Mouse (Mus musculus): ENCODE results near the gene Dcdc2a. TPM values are rescaled to one million over a fixed set of nuclear protein-coding genes. Genes with fewer than 3 reads are reported as not detected.

Gene Dcdc2a
- total RNA-seq, 2 experiments from 2014 or later = not detected

GRCm38 (mm10) chr13:25093776-25094175 is 38.0 kb downstream of the Dcdc2a start:
- intact Hi-C loops (cut with DNase I) = no loop called here
- no peak for DNase-seq

DNA sequence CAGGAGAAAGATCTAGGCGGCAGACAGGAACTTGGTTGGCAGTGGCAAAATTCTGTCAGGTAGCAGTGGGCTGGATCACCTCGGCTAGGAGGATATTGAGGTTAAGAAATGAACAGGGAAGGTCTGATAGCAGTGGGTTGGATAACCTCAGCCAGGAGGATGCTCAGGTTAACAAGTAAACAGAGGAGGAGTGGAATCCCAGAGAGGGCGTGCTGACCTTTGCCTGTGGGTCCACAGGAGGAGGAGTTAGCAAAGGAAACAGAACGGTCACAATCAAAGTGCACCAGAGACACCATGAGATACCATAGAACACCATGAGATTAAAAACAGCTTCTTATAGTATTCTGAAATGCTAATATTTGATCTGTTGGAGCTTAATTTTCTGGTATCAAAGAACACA is 38.6 kb downstream of the Dcdc2a start:
- intact Hi-C loops (cut with DNase I) = no loop called here
- DNase-seq = no peak

- intact Hi-C loops (cut with DNase I) = no loop called here
- no peak for DNase-seq
Observed at GRCm38 (mm10) chr13:25097348-25097747, 41.5 kb downstream of the Dcdc2a start.

DNA sequence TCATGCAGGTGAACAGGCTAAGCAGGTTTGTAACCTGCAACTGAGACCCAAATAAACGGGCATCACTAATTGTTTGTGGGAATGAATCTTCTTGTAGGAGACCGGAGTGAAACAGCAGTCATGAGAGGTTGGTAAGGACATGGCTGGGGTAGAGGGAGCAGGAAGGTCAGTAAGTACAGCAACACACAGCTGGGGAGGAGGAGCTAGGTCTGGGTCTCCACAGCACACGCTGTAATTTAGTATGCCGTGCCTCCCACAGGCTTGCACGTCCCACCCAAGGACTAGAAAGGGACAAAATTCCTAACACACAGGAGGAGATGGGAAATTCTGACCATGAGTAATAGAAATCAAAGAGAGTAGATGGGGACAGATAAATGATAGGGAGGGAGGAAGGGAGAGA is 42.8 kb downstream of the Dcdc2a start:
- no peak for DNase-seq
- intact Hi-C loops (cut with DNase I) = no loop called here

GRCm38 (mm10) chr13:25099508-25099907 is 43.7 kb downstream of the Dcdc2a start:
- intact Hi-C loops (cut with DNase I) = no loop called here
- DNase-seq = no peak

GRCm38 (mm10) chr13:25100581-25100980 is 44.8 kb downstream of the Dcdc2a start:
- intact Hi-C loops (cut with DNase I) = no loop called here
- DNase-seq = no peak

DNA sequence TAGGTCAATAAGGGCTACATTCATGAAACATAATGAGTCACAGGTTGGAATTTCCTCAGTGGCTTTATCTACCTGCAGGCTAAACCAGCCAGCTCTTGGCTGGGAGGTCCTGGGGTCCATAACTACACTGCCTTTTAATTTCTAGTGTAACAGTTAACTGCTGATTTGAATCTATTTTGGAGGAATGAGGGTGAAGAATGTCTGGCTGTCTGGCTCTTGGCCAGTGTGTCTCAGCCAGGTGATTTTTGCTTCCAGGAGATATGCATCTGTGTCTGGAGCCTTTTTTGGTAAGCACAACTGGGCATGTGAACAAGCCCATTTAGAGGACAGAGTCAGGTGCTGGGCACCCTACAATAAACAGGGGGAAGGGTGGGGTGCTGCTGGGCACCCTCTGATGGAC is 49.9 kb downstream of the Dcdc2a start:
- no peak for DNase-seq
- intact Hi-C loops (cut with DNase I) = no loop called here

GRCm38 (mm10) chr13:25106740-25107139 is 50.9 kb downstream of the Dcdc2a start:
- intact Hi-C loops (cut with DNase I) = no loop called here
- no peak for DNase-seq

GRCm38 (mm10) chr13:25108353-25108752 is 52.5 kb downstream of the Dcdc2a start:
- intact Hi-C loops (cut with DNase I) = no loop called here
- no peak for DNase-seq

DNA sequence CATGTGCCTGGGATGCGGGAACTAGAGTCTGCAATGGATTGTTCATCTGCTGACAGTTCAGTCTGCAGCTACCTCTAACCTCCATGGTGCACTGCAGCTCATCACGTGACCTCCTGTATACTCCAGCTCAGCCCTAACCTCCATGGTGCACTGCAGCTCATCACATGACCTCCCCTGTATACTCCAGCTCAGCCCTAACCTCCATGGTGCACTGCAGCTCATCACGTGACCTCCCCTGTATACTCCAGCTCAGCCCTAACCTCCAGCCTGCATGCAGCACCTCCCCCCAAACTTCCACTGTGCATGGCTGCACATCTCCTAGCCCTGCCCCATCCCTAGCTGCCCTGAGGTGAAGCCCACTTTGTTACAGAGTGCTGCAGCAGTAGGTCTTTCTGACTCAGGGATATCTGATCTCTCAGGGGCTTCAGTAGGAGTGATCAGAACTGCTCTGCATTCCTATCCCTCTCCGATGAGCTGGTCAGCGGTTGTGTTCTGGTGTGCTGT is 54.8 kb downstream of the Dcdc2a start:
- DNase-seq = no peak

DNA sequence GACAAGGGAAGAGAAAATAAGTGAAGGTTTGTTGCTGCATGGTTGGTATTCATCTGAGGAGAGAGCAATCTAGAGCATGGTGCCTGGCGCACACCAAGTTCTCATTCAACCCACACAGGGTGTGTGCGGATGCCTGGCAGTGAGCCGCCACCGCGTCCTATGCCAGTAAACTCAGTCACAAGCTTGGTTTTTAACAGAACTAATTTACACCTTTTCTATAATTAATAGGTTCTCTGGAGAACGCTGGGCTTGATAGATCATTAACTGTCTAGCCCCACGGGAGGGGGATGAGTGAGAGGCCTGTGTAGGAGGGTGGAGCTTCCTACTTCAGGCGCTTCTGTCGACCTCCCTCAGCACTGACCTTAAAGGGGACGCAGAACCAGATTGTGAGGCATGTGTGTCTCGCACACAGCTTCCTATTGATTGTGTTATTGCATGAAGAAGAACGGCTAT is 59.7 kb downstream of the Dcdc2a start:
- intact Hi-C loops (cut with DNase I) = no loop called here
- peak; percentile 10 to 12 for DNase-seq

More for the DNA sequence above, 54.8 kb downstream of the Dcdc2a start:
- intact Hi-C loops (cut with DNase I) = loop anchor here (5.0 kb wide), 1 partner anchor 53 kb away; the partner anchor contains the start of gene Dcdc2a

- DNase-seq = peak; percentile 19 to 35
Observed at GRCm38 (mm10) chr13:25115971-25116370, 60.2 kb downstream of the Dcdc2a start.

DNA sequence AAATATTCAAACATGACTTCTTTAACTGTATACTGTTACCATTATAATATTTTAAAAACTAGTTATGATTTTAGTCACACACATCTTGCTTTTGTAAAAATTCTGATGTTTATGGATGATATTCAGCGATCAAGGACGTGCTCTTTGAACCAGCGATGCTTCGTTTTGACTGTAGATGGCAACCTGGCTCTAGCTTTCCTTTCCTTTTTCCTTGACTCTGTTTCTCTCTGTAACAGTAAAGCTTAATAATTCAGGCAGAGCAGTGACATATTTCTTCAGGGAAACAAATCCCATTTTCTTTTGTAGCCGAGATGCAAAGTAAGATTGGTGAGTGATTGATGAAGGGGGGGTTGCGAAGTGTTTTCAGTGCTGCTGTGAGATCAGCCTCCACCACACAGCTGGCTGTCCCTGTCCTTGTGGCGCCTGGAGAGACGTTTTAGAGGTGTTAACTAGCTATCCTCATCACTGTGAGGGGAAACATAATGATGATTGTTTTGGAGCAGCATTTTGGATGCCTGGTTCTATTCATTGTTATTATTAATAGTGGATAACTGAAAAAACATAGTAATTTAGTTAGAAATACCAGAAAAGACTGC is 67.0 kb downstream of the Dcdc2a start:
- no peak for DNase-seq
- intact Hi-C loops (cut with DNase I) = no loop called here

More at GRCm38 (mm10) chr13:25115971-25116370, 60.2 kb downstream of the Dcdc2a start:
- intact Hi-C loops (cut with DNase I) = loop anchor here (1.0 kb wide), 1 partner anchor 92 kb away; no protein-coding TSS in a partner anchor

- intact Hi-C loops (cut with DNase I) = no loop called here
- DNase-seq = no peak
Observed at GRCm38 (mm10) chr13:25127216-25127615, 71.4 kb downstream of the Dcdc2a start.

- intact Hi-C loops (cut with DNase I) = no loop called here
- no peak for DNase-seq
Observed at GRCm38 (mm10) chr13:25127806-25128205, 72.0 kb downstream of the Dcdc2a start.

GRCm38 (mm10) chr13:25128766-25129165 is 73.0 kb downstream of the Dcdc2a start:
- no peak for DNase-seq
- intact Hi-C loops (cut with DNase I) = no loop called here

GRCm38 (mm10) chr13:25143066-25143465 is 87.3 kb downstream of the Dcdc2a start:
- intact Hi-C loops (cut with DNase I) = no loop called here
- no peak for DNase-seq

GRCm38 (mm10) chr13:25144093-25144492 is 88.3 kb downstream of the Dcdc2a start:
- intact Hi-C loops (cut with DNase I) = no loop called here
- no peak for DNase-seq

GRCm38 (mm10) chr13:25146232-25146631 is 90.4 kb downstream of the Dcdc2a start:
- no peak for DNase-seq
- intact Hi-C loops (cut with DNase I) = no loop called here

DNA sequence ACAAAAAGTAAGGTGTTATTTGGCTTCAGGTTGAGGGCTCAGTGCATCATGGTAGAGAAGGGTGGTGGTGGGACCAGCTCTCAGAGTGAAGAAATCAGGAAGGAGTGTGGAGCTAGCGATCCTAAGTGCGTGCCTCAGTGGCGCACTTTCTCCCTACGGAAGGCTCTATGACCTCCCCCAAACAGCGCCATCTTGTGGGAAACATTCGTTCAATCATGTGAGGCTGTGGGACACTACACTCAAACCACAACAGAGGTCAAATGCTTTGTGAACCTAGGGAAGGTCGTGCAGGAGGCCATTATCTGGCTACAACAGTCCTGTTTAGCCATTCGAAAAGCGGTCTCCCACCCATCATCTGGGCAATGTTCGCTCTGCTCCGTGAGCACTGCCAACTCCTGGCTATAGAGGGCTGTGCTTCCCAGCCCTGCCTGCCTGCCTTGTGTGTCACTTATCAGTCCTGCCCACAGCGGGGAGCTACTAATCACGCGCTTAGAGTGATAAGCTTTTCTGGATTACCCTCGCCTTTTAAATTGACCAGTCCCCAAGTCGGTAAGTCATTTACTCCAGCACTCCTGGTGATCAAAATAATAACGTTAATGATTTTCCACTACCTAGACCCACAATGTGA is 94.5 kb downstream of the Dcdc2a start:
- intact Hi-C loops (cut with DNase I) = no loop called here

GRCm38 (mm10) chr13:25150861-25151260 is 95.1 kb downstream of the Dcdc2a start:
- DNase-seq = no peak
- intact Hi-C loops (cut with DNase I) = no loop called here

More for the DNA sequence above, 94.5 kb downstream of the Dcdc2a start:
- DNase-seq = no peak

DNA sequence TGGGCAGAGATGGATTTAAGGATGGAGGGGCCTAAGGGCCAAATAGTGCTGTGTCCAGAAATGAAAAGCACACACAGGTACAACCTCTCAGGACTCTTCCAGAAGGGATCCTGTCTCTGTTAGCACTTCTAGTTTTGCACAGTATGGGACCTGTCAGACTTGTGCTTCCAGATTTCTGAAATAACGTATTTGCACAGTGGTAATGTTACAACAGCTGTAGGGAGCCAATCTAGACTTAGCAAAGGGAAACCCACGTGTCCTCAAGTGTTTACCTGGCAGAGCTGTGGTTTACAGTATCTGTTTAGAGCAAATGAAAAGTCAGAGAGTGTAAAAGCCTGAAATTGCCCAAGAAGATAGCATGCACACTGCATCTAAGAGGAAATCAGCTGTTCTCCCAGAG is 104.1 kb downstream of the Dcdc2a start:
- no peak for DNase-seq
- intact Hi-C loops (cut with DNase I) = no loop called here
